Mouse (Mus musculus) myocyte (in vitro differentiated cells): ENCODE data around the gene Top3b.
"Not testable (repeated sequence)": the region's sequence is repeated elsewhere in the genome, so short reads cannot be mapped to it uniquely, and the experiment has no call there.

Experiments
- CEBPB ChIP-seq: IDR thresholded peaks from 2 replicates; pipeline ENCODE4 v1.6.1; 2011; ENCODE audit warnings: mild to moderate bottlenecking, moderate library complexity; ENCODE audit not compliant: poor library complexity, insufficient read depth, severe bottlenecking
- E2F4 ChIP-seq: IDR thresholded peaks from one replicate; pipeline ENCODE4 v1.6.1; 2011; ENCODE audit warnings: mild to moderate bottlenecking, control low read depth, moderate library complexity; ENCODE audit not compliant: insufficient read depth
- MAX ChIP-seq: IDR thresholded peaks from one replicate; pipeline ENCODE4 v1.6.1; 2011; ENCODE audit warnings: low read depth, mild to moderate bottlenecking, control low read depth
- MYOD1 ChIP-seq, 3 experiments: IDR thresholded peaks; one replicate each; pipeline ENCODE4 v1.6.1; 2011; ENCODE audit warnings: control low read depth in 2 of 3, low read depth in 2 of 3, mild to moderate bottlenecking in 2 of 3, moderate library complexity in 1 of 3; ENCODE audit not compliant: insufficient read length in 2 of 3, control insufficient read depth in 1 of 3
- MYOG ChIP-seq, 3 experiments: IDR thresholded peaks; one replicate each; pipeline ENCODE4 v1.6.1; 2011; ENCODE audit warnings: control low read depth in 2 of 3, low read depth in 2 of 3, mild to moderate bottlenecking in 2 of 3; ENCODE audit not compliant: insufficient read length in 2 of 3, control insufficient read depth in 1 of 3, insufficient read depth in 1 of 3
- POLR2A ChIP-seq: IDR thresholded peaks from one replicate; pipeline ENCODE4 v1.6.1; 2011; ENCODE audit warnings: low read depth, mild to moderate bottlenecking, control low read depth, moderate library complexity; ENCODE audit not compliant: insufficient read length
- POLR2AphosphoS2 ChIP-seq: IDR thresholded peaks from one replicate; pipeline ENCODE4 v1.6.1; 2011; ENCODE audit warnings: low read depth, control low read depth; ENCODE audit not compliant: insufficient read length
- REST ChIP-seq: IDR thresholded peaks from one replicate; pipeline ENCODE4 v1.6.1; 2011; ENCODE audit warnings: mild to moderate bottlenecking, control low read depth, moderate library complexity; ENCODE audit not compliant: insufficient read depth, insufficient read length
- TCF12 ChIP-seq: IDR thresholded peaks from one replicate; pipeline ENCODE4 v1.6.1; 2011; ENCODE audit warnings: mild to moderate bottlenecking, control low read depth; ENCODE audit not compliant: poor library complexity, insufficient read depth, severe bottlenecking
- TCF3 ChIP-seq: IDR thresholded peaks from one replicate; pipeline ENCODE4 v1.6.1; 2011; ENCODE audit warnings: low read depth, control low read depth; ENCODE audit not compliant: insufficient read length
- USF1 ChIP-seq: IDR thresholded peaks from one replicate; pipeline ENCODE4 v1.6.1; 2011; ENCODE audit warnings: low read depth, mild to moderate bottlenecking, control low read depth, moderate library complexity

- TF ChIP-seq TCF12; POLR2A; E2F4; CEBPB; MAX; REST; TCF3; MYOG (IDR thresholded peaks at IDR 0.05; ENCODE audit: control insufficient read depth in 1 of 3, insufficient read depth in 1 of 3, insufficient read length in 2 of 3, low read depth in 2 of 3); USF1; POLR2AphosphoS2; MYOD1 (IDR thresholded peaks at IDR 0.05; ENCODE audit: control insufficient read depth in 1 of 3, insufficient read length in 2 of 3, low read depth in 2 of 3): not testable (repeated sequence)
Measured at GRCm38 (mm10) chr16:16856054-16856453, 14.5 kb upstream of the Top3b start.
